Mouse (Mus musculus) large intestine, adult 2 months (tissue): ENCODE results near the gene BC048679. TPM values are rescaled to one million over a fixed set of nuclear protein-coding genes. Genes with fewer than 3 reads are reported as not detected.
"Not testable (repeated sequence)": the region's sequence is repeated elsewhere in the genome, so short reads cannot be mapped to it uniquely, and the experiment has no call there.

ENCODE experiments used
- DNase-seq: peaks from one replicate; pipeline ENCODE4 v3.0.0-alpha.2; 2012; ENCODE audit warnings: low read depth, low spot score
- WGBS: fragments of 180-500 bp; shearing (Covaris S2); methylation state at CpG from one replicate; pipeline ENCODE4 v1.1.7; 2018; 5-methylcytosine and 5-hydroxymethylcytosine counted together
- polyA plus RNA-seq: library from polyadenylated mRNA; depleted of rRNA; stranded (reverse); fragments of >200 nt; gene quantifications from 2 replicates; pipeline ENCODE4 v1.2.3, GENCODE M21; 2012; rRNA removed

The BC048679 gene
- polyA plus RNA-seq, 1 experiment, result not detected

DNA sequence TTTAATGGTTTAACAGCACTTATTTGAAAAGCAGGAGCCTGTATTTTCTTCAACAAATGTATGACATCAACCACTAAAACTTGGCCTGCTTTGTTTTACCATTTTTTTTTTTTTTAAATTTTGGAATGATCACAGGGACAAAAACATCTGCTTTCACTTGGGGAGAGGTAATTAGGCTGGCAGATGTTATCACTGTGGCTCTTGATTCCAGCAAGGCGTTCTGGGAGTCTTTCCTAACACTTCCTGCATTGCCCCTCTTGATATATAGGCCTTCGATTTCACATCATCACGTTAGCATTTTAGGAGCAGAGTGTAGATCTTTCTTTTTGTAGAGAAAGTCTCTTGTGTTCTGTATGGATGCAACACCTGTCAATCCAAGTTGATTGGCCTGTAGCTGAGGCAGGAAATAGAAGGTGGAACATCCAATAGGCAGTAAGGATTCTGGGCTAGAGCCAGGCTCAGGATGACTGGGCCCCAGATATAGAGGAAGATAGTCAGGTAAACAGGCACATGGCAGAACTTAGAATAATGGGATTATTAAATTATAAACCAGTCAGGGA, 18.5 kb downstream of the BC048679 start:
- WGBS, result 60% methylated on average over 3 of the region's 3 CpGs
- DNase-seq, result no peak

DNA sequence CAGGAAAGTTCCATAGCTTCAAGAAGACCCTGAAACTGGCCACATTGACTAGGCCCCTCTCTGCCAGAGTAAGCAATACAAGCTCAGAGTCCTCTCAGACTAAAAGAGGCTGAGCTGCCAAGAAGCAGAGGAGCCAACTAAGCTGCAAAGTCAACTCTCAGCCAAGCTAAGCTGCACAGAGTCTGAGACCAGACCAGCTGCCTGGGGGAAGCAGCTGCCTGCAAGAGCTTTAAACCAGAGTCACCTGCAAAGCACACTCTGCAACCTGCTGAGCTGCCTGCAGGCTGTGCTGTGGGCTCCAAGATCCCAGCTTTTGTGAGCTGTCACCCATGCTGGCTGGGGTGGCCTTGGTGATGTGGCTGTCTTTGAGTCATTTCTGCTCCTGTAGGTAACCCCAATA, 19.8 kb downstream of the BC048679 start:
- DNase-seq, result not testable (repeated sequence)

DNA sequence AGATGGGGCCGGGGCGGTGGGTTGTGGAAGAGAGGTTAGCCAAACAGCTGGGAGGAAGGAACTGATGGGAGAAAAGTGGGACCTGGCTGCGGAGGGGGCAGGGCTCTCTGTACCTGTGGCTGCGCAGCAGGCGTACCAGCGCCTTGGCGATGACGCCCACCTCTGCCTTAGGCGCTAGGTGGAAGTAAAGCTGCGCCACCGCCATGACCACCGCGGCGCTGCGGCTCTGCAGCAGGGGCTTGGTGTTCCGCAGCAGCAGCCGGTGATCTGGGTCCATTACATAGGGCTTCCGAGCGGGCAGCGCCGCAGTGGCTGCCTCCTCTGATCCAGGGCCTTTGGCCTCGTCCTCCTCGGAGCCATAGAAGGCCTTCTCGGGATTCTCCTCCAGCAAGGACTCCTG, 21.2 kb downstream of the BC048679 start:
- 5% methylated on average over 24 of the region's 24 CpGs for WGBS
- no peak for DNase-seq

DNA sequence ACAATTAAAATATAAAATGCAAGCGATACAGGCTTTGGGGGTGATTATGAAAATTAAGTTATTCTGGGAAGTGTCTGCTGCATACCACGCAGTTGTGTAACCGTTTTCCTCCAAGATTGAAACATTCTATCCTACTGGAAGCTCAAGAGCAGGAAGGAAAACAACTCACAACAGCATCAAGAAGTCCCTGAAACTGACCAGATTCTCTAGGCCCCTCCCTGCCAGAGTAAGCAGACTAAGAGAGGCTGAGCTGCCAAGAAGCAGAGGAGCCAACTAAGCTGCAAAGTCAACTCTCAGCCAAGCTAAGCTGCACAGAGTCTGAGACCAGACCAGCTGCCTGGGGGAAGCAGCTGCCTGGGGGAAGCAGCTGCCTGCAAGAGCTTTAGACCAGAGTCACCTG, 22.9 kb downstream of the BC048679 start:
- no peak for DNase-seq
- 68% methylated on average over 3 of the region's 3 CpGs for WGBS

DNA sequence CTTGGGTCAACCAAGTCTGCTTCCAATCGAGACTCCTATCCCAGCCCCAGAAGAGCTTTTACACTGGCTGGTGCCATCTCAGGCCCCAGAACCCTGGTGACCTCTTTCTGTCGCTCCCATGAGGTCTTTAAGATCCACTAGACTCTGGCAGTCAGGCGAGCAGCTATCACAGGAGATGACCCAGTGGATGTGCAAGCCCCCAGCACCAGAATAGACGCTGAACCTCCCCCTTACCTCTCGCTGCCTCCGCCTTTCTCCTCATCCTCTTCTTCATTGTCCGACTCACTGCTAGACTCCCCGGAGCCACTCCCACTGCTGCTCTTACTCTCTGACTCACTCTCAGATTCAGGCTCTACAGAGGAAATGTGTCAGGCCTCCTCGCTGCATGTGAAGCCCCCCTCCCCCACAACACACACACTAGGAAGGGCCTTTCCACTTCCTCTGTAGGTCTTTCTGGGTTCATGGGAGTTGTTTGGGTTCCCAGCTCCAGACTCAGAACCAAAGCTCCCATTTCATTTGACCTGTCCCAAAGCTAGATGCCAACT, 33.1 kb downstream of the BC048679 start:
- DNase-seq, result no peak
- 68% methylated on average over 9 of the region's 9 CpGs for WGBS

DNA sequence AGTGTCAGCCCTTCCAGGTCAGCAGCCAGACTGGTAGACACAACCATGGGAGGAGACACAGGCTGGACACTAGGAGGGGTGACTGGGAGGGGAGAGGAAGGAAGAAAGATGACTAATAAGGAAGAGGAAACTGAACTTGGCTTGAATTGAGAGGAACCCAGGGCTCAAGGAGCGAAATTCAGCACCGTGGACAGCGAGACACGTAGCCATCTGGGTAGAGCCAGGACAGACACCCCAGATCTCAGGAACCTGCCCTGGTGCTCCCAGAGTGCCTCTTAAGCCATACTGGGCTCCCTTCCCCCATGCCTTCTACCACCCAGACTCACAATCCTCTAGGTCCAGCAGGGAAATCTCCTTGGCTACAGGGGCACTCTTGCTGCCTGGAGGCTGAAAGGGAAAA, 34.0 kb downstream of the BC048679 start:
- WGBS, result 2% methylated on average over 4 of the region's 4 CpGs

DNA sequence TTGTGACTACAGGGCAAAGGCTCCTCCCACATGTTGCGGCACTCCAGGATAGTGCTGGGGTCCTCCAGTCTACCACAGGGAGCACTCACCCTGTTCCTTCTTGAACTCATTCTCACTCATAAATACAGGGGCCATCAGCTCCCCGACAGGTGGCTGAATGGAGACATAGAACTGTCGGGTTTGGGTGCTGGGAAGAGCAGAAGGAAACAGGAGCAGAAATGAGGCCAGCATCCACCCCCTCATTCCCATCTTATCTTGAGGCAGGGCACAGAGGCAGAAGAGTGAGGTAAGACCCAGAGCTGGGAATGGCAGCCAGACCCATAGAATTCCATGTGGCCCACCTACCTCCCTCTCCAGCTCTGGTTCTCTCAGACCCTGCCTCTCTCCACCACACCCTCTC, 35.3 kb downstream of the BC048679 start:
- DNase-seq, result no peak
- WGBS, result 74% methylated on average over 3 of the region's 3 CpGs

More for the DNA sequence above, 34.0 kb downstream of the BC048679 start:
- DNase-seq, result no peak

DNA sequence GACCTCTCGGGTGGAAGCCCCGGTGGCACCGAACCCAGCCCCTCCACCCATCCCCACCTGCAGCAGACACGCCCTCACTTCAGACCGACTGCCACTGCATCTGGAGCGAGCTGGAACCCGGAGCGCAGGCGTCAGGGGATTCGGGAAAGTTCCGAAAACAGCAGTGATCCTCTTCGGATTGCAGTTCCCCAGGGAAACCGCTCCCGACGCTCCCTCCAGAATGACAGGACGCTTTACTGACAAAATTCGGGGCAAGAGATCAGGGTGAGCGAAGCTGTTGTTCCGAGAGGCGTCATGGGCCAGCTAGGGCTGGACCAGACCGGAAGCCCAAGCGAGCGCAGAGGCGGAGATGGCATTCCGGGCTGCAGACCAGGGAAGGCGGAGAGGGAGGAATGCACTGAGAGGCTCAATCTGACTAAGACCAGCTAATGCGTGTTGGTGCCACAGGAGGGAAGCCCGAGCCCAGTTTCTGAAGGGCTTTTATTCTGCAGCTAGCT, 42.9 kb downstream of the BC048679 start, which contains the start of gene Cpeb1:
Cpeb1 (minus strand) TSS at position 311 of the 497 bp plus-strand sequence.
- WGBS, result 3% methylated on average over 28 of the region's 28 CpGs
- no peak for DNase-seq

DNA sequence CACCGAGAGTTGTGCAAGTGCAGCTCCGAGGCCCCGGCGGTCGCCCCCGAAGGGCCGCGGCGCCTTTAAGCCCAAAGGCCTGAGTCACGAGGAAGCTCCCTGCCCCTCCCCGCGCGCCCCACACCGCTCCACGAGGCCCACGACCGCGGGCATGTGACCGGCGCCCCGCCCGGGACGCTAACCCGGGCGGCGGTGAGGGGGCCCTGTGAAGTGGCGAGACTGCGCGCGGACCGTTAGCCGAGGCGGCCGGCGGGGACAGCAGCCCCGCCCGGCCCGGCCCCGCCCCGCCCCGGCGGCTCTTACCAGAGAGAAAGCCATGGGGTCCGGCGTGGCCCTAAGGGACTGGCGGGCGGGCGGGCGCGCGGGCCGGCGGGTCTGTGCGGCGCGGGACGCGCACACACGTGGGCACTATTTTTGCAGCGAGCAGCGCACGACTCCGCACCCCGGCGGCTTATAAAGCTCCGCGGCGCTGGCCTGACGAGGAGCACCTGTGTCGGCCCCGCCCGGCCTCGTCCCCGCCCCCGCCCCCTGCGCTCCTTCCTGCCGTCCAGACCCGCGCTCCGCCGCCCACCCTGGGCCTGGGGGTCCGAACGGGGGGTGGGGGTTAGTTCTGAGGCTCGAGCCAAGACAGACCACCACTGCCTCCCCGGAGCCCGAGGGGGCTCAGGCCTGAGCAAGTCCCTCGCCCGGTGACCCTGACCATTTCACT, 43.6 kb downstream of the BC048679 start:
- no peak for DNase-seq
- WGBS, result 1% methylated on average over 82 of the region's 87 CpGs

DNA sequence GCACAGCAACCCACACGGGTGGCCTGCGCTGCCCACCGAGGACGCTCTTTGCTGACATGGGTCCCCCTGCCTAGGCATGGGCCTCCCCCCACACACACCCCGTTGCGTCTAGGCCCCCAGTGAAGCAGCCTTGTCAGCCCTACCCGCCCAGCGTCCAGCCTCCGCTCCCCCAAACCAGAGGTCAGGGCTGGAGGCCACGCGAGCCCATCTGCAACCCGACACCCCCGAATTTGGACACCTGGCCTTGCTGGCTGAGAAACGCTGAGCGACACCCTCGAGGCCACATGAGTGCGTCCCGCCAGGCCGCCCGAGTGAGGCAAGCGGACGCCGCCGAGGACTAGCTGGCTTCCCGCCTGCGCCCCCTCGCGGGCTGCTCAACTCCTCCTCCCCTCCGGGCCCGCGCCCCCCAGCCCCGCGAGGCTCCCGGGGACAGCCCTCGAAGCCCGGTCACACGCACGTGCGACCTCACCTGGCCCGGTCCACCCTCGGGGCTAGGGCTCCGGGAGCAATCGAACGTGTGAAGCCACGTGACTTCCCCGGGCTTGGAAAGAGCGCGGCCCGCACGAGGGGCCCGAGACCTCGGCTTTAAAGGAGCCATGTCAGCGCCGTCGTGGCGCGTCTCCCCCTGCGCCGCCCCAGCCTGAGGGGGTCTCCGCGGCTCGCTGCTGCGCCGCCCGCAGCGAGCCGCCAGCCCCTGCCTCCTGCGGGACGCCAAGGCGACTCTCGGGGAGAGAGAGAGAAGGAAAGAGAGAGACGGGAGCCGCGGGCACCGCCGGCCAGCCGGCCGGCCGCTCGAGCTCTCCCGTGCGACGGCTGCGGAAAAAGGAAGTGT, 44.4 kb downstream of the BC048679 start:
- 7% methylated on average over 78 of the region's 84 CpGs for WGBS
- no peak for DNase-seq

DNA sequence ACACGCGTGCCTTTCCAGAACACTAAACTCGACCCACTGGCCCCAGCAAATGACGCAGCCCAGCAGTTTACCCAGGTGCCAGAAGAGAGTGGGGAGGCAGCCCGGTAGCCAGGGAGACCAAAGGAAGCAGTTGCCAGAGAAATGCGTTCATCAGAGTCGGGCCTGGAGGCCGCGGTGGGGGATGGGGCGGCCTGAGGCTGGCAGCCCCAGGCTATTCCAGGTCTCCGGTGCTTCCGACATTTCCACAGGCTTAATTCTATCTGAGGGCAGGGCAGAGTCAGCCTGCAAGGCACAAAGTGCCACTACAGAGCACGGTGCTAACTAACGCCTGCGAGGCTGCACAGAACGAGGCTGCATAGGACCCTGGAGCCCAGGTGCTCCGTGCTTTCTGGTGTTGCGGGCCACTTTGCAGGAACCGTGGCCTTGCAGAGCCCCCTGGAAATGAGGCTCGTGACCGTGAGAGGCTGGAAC, 45.1 kb downstream of the BC048679 start:
- no peak for DNase-seq
- WGBS, result 8% methylated on average over 21 of the region's 21 CpGs

Other genes with a start within 250 kb of the BC048679 start
- gene Rps17, start 153.0 kb downstream of the BC048679 start, polyA plus RNA-seq, result 1,160 and 1,440 TPM in 2 replicates
- gene Cpeb1, start 42.8 kb downstream of the BC048679 start, polyA plus RNA-seq, result 1.5 and 1.8 TPM in 2 replicates
- 1.5 and 1.7 TPM in 2 replicates for gene Ap3b2, start 4.4 kb downstream of the BC048679 start, polyA plus RNA-seq
- gene Fsd2, start 68.7 kb upstream of the BC048679 start, polyA plus RNA-seq, result 0.04 and 0.18 TPM in 2 replicates
- 18.5 and 22.4 TPM in 2 replicates for gene Whamm, start 73.0 kb upstream of the BC048679 start, polyA plus RNA-seq
- gene Homer2, start 209.2 kb upstream of the BC048679 start, polyA plus RNA-seq, result 13.8 and 18.7 TPM in 2 replicates